Mouse (Mus musculus) urinary bladder, postnatal 10 days (tissue): ENCODE data around the gene Cyp4f17.
A peak's percentile ranks its signal among the peaks of the same experiment; 100 is the strongest.
"Not testable (repeated sequence)": the region's sequence is repeated elsewhere in the genome, so short reads cannot be mapped to it uniquely, and the experiment has no call there.

Source experiments
- DNase-seq: peaks from one replicate; pipeline ENCODE4 v3.0.0; 2022; ENCODE audit warnings: low spot score

Gene Cyp4f17

GRCm38 (mm10) chr17:32527748-32528147, 21.9 kb downstream of the Cyp4f17 start:
- no peak for DNase-seq

GRCm38 (mm10) chr17:32528408-32529337, 22.8 kb downstream of the Cyp4f17 start:
- peak; percentile 42 for DNase-seq

GRCm38 (mm10) chr17:32532356-32532755, 26.5 kb downstream of the Cyp4f17 start:
- not testable (repeated sequence) for DNase-seq

- no peak for DNase-seq
Observed at GRCm38 (mm10) chr17:32534068-32534467, 28.2 kb downstream of the Cyp4f17 start.

- peak; percentile 65 for DNase-seq
Observed at GRCm38 (mm10) chr17:32536051-32536866, 30.4 kb downstream of the Cyp4f17 start, which contains the start of gene Cyp4f16. Gene Cyp4f16, plus strand, starts transcription at chr17:32536558.

GRCm38 (mm10) chr17:32536867-32537250, 31.0 kb downstream of the Cyp4f17 start:
- DNase-seq: no peak

- DNase-seq: not testable (repeated sequence)
Observed at GRCm38 (mm10) chr17:32544792-32545191, 38.9 kb downstream of the Cyp4f17 start.

GRCm38 (mm10) chr17:32550377-32550776, 44.5 kb downstream of the Cyp4f17 start:
- DNase-seq: not testable (repeated sequence)

- DNase-seq: no peak
Observed at GRCm38 (mm10) chr17:32550900-32551770, 45.3 kb downstream of the Cyp4f17 start.

GRCm38 (mm10) chr17:32553016-32553415, 47.2 kb downstream of the Cyp4f17 start:
- DNase-seq: not testable (repeated sequence)

GRCm38 (mm10) chr17:32554368-32554767, 48.5 kb downstream of the Cyp4f17 start:
- not testable (repeated sequence) for DNase-seq

GRCm38 (mm10) chr17:32563301-32563700, 57.5 kb downstream of the Cyp4f17 start:
- DNase-seq: not testable (repeated sequence)

- not testable (repeated sequence) for DNase-seq
Observed at GRCm38 (mm10) chr17:32573286-32573685, 67.4 kb downstream of the Cyp4f17 start.

GRCm38 (mm10) chr17:32577496-32578186, 71.8 kb downstream of the Cyp4f17 start:
- DNase-seq: no peak
